Mouse (Mus musculus) thymus, adult 2 months (tissue): ENCODE measurements around the gene Hoxc9. TPM values are rescaled to one million over a fixed set of nuclear protein-coding genes. Genes with fewer than 3 reads are reported as not detected.
A peak's percentile ranks its signal among the peaks of the same experiment; 100 is the strongest.

ENCODE experiments used
- DNase-seq: peaks from one replicate; pipeline ENCODE4 v3.0.0; 2021
- H3K27ac ChIP-seq: fragments of 200-500 bp; 2 replicates; pipeline ENCODE4 v1.5.1; 2012; ENCODE audit warnings: low read length, control low read depth; ENCODE audit not compliant: control insufficient read depth, insufficient read depth
- H3K27me3 ChIP-seq: fragments of 200-500 bp; 2 replicates; pipeline ENCODE4 v1.6.1; 2012; ENCODE audit warnings: mild to moderate bottlenecking, low read length, moderate library complexity, mixed read lengths; ENCODE audit not compliant: control insufficient read depth, insufficient read depth
- H3K36me3 ChIP-seq: fragments of 200-500 bp; 2 replicates; pipeline ENCODE4 v1.6.1; 2012; ENCODE audit warnings: mild to moderate bottlenecking, low read length, moderate library complexity; ENCODE audit not compliant: control insufficient read depth, insufficient read depth
- H3K4me1 ChIP-seq: fragments of 200-500 bp; replicated peaks from 2 replicates; pipeline ENCODE4 v1.6.1; 2012; ENCODE audit warnings: low read length; ENCODE audit not compliant: control insufficient read depth, insufficient read depth
- H3K4me3 ChIP-seq: fragments of 200-500 bp; 2 replicates; pipeline ENCODE4 v1.5.1; 2012; ENCODE audit warnings: mild to moderate bottlenecking, low read length, control low read depth, moderate library complexity; ENCODE audit not compliant: control insufficient read depth, insufficient read depth
- CTCF ChIP-seq: fragments of 200-500 bp; IDR thresholded peaks from 2 replicates; pipeline ENCODE4 v1.5.1; 2012; ENCODE audit warnings: mild to moderate bottlenecking, control low read depth, low read length, moderate library complexity, borderline replicate concordance; ENCODE audit not compliant: control insufficient read depth, poor library complexity, insufficient read depth; ENCODE audit errors: extremely low read depth
- POLR2A ChIP-seq: fragments of 200-500 bp; IDR thresholded peaks from 2 replicates; pipeline ENCODE4 v1.6.1; 2012; ENCODE audit warnings: mild to moderate bottlenecking, low read length, control low read depth, moderate library complexity; ENCODE audit not compliant: control insufficient read depth, poor library complexity, insufficient read depth; ENCODE audit errors: extremely low read depth
- WGBS: fragments of 180-500 bp; shearing (Covaris S2); methylation state at CpG from one replicate; pipeline ENCODE4 v1.1.7; 2018; 5-methylcytosine and 5-hydroxymethylcytosine counted together
- polyA plus RNA-seq: library from polyadenylated mRNA; depleted of rRNA; stranded (reverse); fragments of >200 nt; gene quantifications from 2 replicates; pipeline ENCODE4 v1.2.3, GENCODE M21; 2012

Hoxc9 gene
- polyA plus RNA-seq, 1 experiment: 0.05 TPM

DNA sequence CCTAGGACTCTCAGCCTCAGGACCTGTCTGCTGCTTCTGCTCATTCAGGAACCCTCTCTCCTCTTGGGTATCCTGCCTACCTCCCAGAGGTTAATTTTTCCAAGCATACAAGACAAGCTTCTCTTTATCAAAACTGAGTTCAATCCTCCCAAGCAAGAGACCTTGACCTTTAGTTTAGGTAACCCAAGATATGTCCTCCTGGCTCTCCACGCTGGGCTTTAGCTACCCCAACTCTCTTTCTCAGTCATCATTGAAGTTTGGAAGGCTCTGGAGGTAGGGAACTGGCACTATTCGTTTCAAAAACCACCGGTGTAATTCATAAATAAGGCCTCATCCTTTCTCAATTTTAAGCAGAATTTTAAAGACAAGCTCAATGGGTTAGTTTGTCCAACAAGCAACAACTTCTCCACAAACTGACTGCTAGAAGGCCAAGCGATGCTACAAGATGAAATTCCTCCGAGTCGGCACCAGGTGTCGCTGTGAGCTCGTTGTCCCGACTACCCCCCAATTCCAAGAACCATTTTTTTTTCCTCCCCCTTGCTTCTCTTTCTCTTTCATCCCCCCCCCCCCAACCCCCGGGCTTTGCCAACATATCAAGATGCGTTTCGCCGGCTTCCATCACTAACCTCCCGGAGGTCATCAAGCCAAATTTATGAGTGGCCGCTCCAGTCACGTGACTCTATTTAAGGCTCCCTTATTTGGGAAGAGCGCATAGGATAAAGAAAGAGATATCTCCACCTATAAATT is 37.2 kb downstream of the Hoxc9 start:
- Histone ChIP-seq H3K4me1 (no peaks in the 10 kb centered on the region), H3K4me3 (no peak overlapping the region), H3K36me3 (no peaks in the 10 kb centered on the region), H3K27ac (no peak overlapping the region), H3K27me3 (peaks cover 38% of the 10 kb centered on the region)
- DNase-seq: peak; percentile 16
- WGBS: 7% methylated on average over 17 of the region's 17 CpGs
- peak; percentile 43; the same call in 1 of the 2 replicates for TF ChIP-seq CTCF
- no peak for TF ChIP-seq POLR2A

DNA sequence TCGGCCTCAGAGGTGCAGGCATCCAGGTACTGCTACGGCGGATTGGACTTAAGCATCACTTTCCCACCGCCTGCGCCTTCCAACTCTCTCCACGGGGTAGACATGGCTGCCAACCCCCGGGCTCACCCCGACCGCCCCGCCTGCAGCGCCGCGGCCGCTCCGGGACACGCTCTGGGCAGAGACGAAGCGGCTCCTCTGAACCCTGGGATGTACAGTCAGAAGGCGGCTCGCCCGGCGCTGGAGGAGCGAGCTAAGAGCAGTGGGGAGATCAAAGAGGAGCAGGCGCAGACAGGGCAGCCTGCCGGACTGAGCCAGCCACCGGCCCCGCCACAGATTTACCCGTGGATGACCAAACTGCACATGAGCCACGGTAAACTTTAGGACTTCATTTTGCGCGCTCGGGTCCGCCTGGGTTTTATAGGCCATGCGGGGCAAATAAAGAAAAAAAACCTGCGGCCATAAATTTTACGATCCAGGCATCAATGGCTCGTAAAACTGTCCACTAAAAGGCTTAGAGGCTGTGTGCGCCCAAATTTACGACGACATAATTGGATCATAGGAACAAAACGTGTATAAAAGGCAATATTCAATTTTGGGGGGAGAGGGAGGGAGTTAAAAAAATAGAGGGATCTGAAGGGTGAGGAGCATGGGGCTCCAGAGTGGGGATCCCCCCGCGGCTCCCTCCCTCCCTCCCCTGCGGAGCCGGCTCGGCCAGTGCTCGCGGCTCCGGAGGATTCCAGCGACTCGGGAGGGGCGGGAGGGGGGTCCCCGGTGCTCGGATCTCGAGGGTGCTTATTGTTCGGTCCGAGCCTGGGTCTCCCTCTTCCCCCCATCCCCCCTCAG is 38.1 kb downstream of the Hoxc9 start:
- 6% methylated on average over 57 of the region's 57 CpGs for WGBS
- Histone ChIP-seq H3K4me1 (no peaks in the 10 kb centered on the region), H3K36me3 (no peaks in the 10 kb centered on the region), H3K27ac (no peak overlapping the region), H3K4me3 (no peak overlapping the region), H3K27me3 (peaks cover 37% of the 10 kb centered on the region)
- TF ChIP-seq CTCF: no peak
- TF ChIP-seq POLR2A: no peak
- DNase-seq: no peak

DNA sequence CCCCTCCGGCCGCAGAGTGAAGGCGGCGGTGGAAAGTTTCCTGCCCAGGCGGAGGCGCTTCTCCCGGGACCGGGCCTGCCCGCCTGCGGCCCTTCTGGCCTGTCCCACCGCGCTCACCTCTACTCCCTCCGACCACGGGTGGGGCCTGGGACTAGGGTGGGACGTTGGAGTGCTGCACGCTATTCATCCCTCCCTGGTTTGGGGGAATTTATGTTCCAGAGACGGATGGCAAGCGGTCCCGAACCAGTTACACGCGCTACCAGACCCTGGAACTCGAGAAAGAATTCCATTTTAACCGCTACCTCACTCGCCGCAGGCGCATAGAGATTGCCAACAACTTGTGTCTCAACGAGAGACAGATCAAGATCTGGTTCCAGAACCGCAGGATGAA is 38.8 kb downstream of the Hoxc9 start:
- H3K27me3 ChIP-seq: peaks cover 39% of the 10 kb centered on the region
- no peak for DNase-seq
- WGBS: 8% methylated on average over 28 of the region's 28 CpGs
- no peak overlapping the region for H3K27ac ChIP-seq
- H3K36me3 ChIP-seq: no peaks in the 10 kb centered on the region
- no peak for TF ChIP-seq CTCF
- no peak for TF ChIP-seq POLR2A
- H3K4me3 ChIP-seq: no peak overlapping the region
- no peaks in the 10 kb centered on the region for H3K4me1 ChIP-seq

DNA sequence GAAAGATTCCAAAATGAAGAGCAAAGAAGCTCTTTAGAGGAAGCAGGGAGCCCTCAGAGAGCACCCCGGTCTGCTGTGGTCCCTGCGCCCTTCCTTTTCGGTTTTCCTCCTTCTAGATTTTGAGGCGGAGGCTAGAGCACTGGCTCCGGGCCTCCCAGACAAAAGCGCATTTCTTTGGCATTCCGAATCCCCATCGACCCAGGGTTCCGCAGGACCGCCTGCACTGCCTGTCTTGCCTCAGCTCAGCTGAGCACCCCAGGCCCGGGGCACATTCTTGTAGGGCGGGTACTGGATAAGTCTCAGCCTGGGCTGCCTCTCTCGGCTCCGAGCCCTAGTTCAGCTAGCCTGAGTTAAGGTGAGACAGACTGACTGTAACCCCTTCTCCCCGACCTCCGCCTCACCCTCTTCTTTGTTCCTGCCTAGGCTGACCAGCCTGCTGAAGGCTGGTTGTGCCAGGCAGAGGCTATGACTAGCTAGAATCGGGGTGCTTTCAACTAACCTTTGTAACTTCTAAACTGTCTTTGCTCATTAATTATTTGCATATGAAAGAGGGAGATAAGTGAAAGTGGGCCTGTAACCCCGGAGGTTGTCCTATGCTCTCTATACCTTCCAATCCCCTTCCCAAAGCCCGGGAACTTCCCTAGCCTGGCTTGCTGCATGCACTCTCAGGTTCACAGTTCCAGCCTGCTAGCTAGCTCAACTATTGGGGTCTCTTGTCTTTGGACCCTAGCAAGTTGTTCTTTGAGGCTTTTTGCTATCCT is 39.3 kb downstream of the Hoxc9 start:
- WGBS: 26% methylated on average over 19 of the region's 19 CpGs
- Histone ChIP-seq H3K27ac (no peak overlapping the region), H3K27me3 (peaks cover 36% of the 10 kb centered on the region), H3K4me1 (no peaks in the 10 kb centered on the region), H3K4me3 (no peak overlapping the region), H3K36me3 (no peaks in the 10 kb centered on the region)
- DNase-seq: no peak
- TF ChIP-seq CTCF (no peak), POLR2A (no peak)

DNA sequence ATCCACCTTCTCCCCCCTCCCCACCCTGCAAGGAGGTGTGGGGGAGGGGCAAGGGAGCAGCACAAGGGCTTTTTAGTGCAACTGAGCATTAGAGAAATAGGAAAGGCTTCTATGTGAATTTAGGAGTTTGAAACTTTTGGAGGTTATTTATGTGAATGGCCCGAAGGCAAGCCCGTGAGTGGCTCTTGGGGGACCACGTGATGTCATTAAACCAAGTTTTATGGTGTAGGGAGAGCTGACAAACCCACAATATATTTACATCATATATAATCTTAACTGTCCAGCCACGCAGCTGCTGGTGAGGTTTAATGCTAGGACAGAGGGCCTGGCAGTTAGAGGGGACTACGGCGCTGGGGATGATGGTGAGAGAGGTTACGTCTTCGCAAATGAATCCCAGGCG is 42.4 kb downstream of the Hoxc9 start, which contains the start of gene Hoxc4:
Gene Hoxc4, plus strand, starts transcription at position 299 of the 400 bp plus-strand sequence.
- Histone ChIP-seq H3K4me1 (no peaks in the 10 kb centered on the region), H3K36me3 (no peaks in the 10 kb centered on the region), H3K27me3 (peaks cover 23% of the 10 kb centered on the region), H3K27ac (no peak within 1 kb of the TSS), H3K4me3 (no peak within 1 kb of the TSS)
- no peak for DNase-seq
- 83% methylated on average over 9 of the region's 9 CpGs for WGBS
- TF ChIP-seq POLR2A (no peak), CTCF (no peak)

DNA sequence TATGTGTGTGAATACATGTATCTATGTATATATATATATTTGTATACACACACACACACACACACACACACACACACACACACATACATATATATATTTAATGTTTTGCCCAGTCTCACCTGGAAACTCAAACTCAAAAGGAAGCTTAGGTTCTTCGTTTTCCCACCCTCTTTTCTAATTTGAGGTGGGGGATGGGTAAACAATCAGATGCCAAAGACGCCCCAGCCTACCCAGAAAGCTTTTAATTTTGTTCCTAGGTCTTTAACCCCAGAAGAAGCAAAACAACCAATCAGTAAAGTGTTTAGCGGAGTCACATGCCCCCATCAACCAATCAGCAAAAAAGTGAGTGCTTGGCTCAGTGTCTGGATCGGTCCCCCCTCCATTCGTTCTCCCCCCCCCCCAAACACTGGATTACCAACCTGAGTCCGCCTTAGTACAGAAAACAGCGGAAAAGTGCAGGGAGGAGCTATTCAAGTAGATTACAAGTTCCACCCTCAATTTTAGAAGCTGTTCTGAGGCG is 44.7 kb downstream of the Hoxc9 start:
- peaks cover 16% of the 10 kb centered on the region for H3K27me3 ChIP-seq

More for the DNA sequence above, 44.7 kb downstream of the Hoxc9 start:
- Histone ChIP-seq H3K4me1 (no peaks in the 10 kb centered on the region), H3K27ac (no peak overlapping the region), H3K4me3 (no peak overlapping the region), H3K36me3 (no peaks in the 10 kb centered on the region)
- no peak for DNase-seq
- TF ChIP-seq POLR2A (no peak), CTCF (no peak)
- WGBS: 17% methylated on average over 8 of the region's 8 CpGs
